Mouse (Mus musculus) fat pad, adult 2 months (tissue): ENCODE data around the gene Creg2.
A peak's percentile ranks its signal among the peaks of the same experiment; 100 is the strongest.
"Not testable (repeated sequence)": the region's sequence is repeated elsewhere in the genome, so short reads cannot be mapped to it uniquely, and the experiment has no call there.

Experiments used
- DNase-seq: peaks from one replicate; pipeline ENCODE4 v3.0.0-alpha.2; 2011; ENCODE audit warnings: low read depth, low spot score; ENCODE audit errors: extremely low read depth

Creg2 gene

DNA sequence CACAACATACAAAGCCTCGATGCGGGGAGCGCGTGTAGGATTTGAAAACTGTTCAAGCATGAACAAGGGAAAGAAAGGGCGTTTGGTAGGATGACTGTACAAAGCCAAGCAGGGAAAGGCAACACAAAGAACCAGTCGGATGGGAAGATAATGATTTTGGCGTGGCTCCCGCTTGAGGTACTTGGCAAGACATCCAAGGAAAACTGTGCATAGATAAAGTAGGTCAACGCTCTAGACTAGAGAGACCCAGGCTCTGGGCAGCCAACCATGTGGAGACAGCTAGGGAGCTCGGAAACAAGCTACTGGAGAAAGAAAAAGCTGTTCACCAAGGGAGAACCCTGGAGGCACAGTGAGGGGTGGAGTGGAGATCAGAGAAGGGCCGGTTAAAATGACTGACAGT lies 52.5 kb downstream of the Creg2 start:
- DNase-seq, result no peak

DNA sequence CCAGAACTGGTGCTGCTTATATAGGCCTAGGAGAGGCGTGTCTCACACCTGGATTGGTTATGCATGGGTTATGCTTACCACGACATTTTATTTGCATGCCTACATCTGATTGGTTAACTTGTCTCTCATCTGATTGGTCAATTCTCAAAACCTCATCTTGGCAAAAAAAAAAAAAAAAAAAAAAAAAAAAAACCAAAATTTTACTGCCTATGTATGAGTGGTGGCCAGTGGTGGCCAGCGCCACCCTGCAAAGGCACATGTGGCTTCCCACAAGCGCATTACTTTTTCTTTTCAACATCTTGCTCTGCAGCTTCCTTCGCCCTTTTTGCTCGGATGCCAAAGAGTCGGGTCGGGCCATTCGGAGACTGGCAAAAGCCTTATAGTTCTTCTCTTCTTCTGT lies 54.1 kb downstream of the Creg2 start:
- DNase-seq, result not testable (repeated sequence)

DNA sequence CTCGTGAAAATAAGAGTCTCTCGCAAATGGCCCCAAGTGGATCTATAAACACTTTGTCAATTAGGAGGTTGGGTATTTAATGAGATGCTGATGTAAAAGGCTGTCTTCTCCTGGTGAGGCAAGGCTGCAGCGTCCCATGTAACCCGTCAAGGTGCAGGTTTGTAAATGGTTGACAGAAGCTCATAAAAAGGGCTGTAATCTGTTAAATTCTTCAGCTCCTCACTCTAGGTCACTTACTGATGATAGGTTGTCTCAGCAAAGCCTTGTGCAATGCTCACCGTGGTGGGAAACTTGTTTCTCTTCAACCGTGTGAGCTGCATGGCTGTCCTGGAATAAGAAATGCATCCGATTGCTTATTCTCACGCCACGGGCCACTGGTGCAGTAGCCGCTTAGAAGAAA lies 57.4 kb downstream of the Creg2 start:
- DNase-seq, result no peak

DNA sequence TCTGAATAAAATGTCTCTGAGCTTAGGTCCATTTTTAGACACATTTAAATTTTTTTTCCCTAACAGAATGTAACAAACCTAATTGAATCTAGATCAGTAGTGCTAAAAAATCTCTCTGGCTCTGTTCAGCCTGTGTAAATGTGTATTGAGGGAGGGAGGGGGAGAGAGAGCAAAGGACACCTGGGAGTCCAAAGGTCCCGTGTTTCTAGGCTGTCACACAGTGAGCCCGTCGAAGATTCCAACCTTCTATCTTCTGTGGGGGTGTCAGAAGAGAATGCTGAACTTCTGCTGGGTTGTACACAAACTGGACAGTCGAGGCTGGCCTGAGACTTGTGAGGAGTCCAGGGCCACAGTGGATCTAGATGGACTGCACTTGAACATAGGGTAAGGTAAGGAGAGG lies 59.2 kb downstream of the Creg2 start:
- DNase-seq, result no peak

DNA sequence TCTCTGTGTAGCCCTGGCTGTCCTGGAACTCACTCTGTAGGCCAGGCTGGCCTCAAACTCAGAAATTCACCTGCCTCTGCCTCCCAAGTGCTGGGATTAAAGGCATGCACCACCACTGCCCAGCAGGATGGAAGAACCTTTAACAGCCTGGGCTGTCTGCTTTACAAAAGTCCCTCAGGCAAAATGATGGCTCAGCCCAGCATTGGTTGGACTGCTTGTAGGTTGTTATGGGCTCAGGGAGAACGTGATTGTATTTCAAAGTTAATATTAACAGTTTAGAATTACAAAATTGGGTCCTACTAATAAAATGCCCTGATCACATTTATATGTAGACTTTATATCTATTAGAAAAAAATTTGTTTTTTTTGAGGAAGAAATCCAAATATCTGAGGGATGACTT lies 59.7 kb downstream of the Creg2 start:
- not testable (repeated sequence) for DNase-seq

DNA sequence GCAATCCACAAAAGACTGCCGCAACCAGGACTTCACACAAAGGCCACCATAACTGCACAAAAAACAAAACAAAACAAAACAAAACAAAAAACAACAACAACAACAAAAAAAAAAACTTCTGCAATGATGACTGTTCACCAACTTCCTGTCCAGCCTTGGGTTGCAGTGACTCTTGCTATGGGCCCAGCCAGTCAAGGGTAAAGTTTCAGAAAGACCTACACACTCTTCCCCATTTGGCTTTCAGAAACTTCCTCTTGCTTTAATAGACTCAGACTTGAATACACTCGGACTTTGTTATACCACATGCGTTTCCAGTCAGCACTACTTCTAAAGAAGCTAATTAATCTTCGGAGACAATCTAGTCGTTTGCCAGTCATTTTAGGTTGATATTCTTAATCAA lies 61.1 kb downstream of the Creg2 start:
- no peak for DNase-seq

DNA sequence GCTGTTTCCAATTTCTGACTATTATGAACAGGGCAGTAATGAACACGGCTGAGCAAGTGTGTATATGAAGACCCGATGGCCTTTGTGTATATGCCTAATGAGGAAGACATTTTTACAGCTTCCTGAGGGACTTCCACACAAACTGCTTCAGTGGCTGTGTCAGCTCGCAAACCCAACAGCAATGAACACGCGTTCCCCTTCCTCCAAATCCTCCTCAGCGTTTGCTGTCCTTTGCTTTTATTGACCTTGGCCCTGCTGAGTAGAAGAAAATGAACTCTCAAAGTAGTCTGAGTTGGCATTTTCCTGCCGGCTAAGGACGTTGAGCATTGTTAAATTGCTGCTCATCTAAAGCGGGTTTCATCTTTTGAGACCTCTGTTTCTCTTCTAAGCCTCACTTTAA lies 65.9 kb downstream of the Creg2 start:
- no peak for DNase-seq

DNA sequence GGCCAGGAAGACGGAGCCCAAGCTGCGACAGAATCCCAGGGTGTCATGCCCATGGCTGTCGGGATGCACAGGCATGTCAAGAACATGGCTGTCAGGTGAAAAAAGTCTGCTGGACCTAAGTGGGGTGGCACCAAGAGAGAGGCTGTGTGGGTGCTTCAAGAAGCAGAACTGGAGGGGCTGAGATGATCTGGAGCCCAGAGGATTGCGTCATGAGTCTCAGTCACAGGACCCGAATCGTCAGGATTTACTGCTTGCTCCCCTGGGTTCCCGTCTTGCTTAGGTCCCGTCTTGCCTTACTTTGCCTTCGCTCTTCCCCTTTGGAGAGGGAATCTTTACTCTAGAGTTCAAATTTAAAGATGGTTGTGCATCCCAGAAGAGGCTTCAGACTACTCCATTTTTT lies 68.1 kb downstream of the Creg2 start:
- DNase-seq, result no peak

DNA sequence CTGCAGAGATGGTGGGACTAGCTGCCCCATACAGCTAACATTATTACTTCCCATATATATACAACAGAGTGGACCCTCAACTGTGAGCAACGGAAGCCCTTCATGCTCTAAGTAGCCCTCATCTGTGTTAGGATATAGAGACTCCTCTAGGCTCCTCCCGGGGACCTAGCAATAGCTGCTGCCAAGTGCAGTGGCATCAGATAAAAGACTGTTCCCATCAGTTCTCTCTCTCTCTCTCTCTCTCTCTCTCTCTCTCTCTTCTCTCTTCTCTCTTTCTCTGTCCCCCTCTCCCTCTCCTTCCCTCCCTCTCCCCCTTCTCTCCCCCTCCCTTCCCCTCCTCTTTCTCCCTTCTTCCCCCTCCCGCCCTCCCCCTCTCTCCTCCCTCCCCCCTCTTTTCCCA lies 70.1 kb downstream of the Creg2 start:
- no peak for DNase-seq

DNA sequence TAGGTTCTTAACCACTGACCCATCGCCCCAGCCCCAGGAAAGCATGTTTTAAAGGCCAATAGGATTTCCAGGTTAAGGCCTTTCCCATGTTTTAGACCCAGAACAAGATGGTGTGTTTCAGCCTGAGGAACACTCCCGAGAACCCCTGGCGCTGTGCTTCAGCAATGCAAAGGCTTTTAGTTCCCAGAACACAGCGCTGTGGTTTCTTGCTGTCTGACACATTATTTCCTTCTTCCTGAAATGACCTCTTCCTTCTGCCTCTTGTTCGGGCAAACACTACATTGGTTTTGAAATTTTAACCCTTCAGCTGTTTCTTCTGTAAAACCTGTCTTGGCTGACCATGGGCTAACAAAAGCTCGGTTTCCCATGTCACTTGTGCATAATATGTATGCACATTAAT lies 72.1 kb downstream of the Creg2 start:
- DNase-seq, result no peak

DNA sequence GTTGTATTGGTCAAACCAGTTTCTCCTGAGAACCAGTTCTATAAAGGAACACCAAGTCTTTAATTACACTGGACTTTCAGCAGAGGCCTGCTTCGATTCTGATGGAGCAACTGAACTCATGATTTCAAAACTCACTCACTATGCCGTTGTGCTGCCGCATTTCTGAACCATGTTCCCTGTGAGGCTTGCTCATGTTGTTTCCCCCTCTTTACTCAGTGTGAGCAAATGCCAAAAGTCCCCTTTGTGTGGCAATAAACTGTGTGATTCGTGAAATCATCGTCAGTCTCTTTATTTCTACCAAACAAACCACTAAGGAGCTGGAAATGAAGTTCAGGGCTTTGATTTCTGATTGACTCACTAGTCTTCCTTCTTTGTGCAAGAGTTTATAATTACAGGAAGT lies 72.8 kb downstream of the Creg2 start:
- peak; percentile 34 for DNase-seq

DNA sequence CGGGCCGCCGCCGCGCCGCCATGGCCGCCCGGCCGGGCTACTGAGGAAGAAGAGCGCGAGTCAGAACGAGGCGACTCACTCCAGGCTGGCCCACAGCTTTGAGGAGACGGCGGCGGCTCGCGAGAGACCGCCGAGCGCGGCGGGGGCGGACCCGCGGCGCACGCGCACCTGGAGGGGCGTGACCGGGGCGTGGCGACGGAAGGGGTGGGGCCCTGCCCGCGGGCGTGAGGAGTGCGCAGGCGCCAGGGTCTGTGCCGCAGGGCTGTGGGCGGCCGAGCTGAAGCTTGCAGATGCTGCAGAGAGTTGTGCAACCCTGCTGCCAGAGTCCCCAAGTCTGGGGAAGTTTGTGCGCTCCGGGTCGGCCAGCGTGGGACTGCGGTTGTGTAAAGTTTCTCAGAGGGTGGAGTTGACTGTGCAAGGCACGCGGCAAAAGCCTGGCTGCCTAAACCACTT lies 74.0 kb downstream of the Creg2 start, which contains the start of gene Rnf149:
Rnf149 (minus strand) TSS at position 153 of the 453 bp plus-strand sequence.
- peak; percentile 63 for DNase-seq

DNA sequence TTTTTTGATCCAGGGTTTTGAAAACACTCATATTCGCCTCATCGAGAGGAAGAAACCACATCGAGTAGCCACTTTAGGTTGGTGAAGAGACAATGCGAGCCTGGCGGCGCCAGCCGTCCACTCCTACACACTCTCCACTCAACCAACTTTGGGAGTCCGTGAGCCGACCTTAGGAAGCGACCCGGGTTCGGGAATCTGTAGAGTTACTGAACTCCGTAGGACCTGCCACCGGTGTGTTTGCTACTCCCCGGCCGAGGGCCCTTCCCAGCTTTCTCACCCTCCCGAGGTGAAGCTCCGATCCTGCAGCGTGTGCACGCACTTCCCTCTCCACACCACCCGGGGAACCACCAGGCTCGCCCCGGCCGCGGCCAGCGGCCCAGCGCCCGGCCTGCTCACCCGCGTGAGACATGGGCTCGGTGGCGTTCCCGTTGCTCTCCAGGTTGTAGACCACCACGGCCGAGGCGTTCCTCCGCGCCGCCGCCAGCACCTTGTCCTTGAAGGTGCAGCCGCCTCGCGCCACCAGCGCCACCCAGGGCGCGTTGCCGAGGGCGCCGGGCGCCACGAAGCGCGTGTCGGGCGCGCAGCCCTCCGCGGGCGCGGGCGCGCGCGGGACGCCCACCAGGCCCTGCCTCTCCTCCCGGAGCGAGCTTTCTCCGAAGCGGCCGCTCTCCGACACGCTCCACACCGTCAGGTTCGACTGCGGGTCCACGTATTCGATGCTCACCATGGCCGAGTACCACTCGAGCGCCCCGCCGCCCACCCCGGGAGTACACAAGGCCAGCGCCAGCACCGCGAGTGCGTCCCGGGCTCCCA lies 74.6 kb downstream of the Creg2 start:
- no peak for DNase-seq

DNA sequence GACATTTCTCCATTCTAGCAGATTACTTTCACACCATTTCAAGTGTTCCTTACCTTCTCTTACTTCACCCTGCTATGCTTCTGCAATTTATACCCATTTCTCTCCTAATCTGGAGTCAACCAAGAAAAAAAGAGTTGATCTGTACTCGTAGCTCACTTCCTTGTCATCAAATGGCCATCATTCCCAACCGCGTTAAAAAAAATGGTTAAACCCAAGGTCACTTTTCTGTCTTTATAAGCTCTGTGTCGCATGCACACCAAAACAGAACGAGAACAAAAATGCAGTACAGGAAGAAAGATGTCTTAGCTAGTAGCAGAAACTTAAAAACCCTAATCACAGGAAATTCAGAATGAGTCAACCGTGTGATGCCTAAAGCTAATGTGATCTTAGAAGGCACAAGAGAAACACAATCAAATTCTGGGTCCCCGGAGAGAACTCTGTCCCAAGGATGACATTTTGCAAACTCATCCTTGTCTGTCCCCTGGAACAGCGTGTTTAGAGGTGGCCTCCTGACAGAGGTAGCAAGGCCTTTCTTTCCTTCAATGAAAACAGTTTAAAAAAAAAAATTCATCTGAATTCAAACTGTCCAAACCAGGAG lies 75.4 kb downstream of the Creg2 start:
- no peak for DNase-seq

DNA sequence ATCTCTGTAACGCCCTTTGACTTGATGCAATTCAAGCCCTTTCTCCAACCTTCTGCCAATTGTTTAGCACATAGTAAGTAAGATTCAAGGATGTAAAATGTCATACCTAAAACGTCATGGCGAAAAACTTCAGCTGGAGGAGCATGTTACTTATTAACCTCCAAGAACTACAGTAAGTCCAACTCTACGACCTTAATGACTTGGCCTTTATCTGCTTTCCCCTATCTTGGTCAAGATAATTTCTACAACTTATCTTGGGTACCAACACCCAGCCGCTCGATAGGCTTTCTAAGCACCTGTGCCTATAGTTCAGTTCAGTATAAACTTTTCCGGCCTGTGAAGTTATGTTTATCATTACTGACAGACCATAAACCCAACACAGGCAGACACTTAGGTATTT lies 77.4 kb downstream of the Creg2 start:
- no peak for DNase-seq

DNA sequence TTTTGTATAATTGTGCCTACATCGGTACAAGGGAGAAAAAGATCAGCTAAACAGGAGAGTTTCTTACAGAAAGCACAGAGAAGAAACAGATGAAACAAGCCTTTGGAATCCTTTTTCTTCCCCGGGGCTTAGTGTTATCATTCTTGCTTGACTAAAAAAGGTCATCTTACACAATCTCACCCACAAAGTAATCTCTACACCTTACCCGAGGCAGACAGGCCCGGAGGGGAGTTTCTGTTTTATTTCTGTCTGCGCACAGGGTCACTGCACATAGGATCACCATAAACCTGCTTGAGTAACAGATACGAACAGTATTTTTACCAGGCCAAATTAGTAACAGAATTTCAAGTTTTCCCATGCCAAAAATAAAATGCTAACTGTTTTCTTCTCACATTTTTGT lies 79.6 kb downstream of the Creg2 start:
- DNase-seq, result no peak
